Mouse (Mus musculus) CD4-positive, CD25-positive, alpha-beta regulatory T cell, adult 9 weeks (primary cell): ENCODE data around the gene Terb2. TPM values are rescaled to one million over a fixed set of nuclear protein-coding genes. Genes with fewer than 3 reads are reported as not detected.

Source experiments
- polyA plus RNA-seq: library from polyadenylated mRNA; unstranded; fragments of 100-300 nt; shearing (Covaris generic); gene quantifications from one replicate; pipeline ENCODE4 v1.2.1, GENCODE M21; 2017

The Terb2 gene
- polyA plus RNA-seq = not detected

DNA sequence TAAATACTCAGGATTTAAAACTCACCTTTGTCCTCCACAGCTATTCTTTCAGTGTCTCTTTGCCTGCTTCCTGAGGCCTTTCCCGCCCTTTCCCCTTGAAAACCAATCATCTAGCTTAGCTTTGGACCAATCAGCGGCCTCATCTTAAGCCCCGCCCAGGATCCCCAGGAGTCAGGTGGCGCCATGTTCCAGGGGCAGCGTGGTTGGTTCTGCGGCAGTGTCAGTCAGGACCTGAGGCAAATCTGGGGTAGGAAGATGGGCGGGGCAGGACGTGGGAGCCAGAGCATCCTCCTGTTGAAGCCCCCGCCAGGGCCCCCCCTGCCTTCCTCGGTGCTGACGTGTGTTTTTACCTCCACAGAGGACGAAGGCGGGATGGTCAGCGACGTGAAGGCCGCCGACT lies at the start of gene Terb2, which contains the start of gene Patl2:
Gene Terb2 (plus strand): TSS at position 167 of the 400 bp plus-strand sequence.
Gene Patl2 (minus strand): TSS at position 84 of the 400 bp plus-strand sequence.

DNA sequence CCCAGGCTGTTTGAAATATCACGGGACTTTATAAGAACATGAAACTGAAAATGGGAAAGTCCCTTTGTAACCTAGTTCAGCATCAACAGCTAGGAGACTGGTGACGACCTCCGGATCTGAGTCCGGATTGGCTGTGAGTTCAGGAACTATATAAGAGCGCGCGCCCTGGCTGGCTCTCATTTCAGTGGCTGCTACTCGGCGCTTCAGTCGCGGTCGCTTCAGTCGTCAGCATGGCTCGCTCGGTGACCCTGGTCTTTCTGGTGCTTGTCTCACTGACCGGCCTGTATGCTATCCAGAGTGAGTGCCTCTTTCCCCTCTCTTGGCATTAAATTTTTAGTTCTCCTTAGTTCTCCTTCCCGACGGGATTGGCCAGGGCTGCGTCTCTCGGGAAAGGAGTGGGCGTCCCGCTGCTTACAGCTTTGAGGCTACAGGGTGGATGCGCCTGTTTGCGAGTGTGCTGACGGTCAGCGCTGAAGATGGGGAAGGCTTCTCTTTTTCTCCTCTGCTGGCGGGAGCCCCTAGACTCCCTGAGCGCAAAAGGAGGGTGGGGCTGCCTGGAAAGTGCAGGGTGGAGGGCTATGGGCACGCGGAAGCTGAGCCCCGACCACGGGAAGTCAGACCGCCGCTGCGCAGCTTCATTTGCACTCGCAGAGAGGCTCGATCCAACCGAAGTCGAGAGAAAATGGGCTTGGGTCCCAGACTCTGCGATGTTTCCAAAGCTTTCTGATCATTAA lies 38.4 kb upstream of the Terb2 start, which contains the start of gene B2m:
Gene B2m (plus strand): TSS at position 179 of the 734 bp plus-strand sequence.

GRCm38 (mm10) chr2:122160680-122161079 lies 25.4 kb upstream of the Terb2 start, which contains the start of gene Trim69:
Gene Trim69 (plus strand): TSS chr2:122160700.

DNA sequence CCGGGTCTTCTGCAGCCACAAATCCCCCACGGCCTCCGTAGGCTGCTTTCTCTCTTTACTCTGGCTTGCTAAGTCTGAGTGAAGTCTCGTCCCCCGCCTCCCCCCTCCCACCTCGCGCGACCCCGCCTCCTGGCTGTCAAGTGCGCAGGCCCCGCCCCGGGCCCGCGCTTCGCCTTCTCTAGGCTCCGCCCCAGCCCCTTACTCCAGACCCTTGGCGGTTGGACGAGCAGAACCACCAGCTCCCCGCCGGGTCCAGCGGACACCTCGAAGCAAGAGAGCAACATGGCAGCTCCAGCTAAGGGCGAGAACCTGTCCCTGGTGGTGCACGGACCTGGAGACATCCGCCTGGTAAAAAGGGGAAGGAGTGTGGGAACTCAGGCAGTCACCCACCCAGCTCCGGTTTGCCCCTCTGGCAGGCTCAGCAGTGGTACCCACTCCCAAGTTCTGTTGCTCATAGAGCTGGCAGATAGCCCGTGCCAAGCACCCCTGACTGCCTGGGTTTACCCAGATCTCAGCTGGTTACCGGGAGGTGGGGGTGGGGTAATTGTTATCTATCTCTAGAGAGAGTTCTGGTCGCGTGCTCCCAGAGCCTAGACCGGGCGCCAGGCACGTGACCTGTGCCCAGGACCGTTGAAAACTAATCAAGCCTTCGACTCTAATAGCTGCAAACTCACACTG lies 48.7 kb downstream of the Terb2 start, which contains the start of gene Sord:
Gene Sord (plus strand): TSS at position 139 of the 678 bp plus-strand sequence.

Other genes starting within 250 kb of the Terb2 start
- 64.5 TPM for gene Ctdspl2, start 230.3 kb upstream of the Terb2 start, polyA plus RNA-seq
- not detected for gene Mageb3, start 230.2 kb upstream of the Terb2 start, polyA plus RNA-seq
- gene Eif3j1, start 157.7 kb upstream of the Terb2 start, polyA plus RNA-seq = 5.8 TPM
- gene Spg11, start 67.9 kb upstream of the Terb2 start, polyA plus RNA-seq = 12.7 TPM
- 7,957 TPM for gene B2m, start 38.6 kb upstream of the Terb2 start, polyA plus RNA-seq
- gene Trim69, start 25.6 kb upstream of the Terb2 start, polyA plus RNA-seq = 0.21 TPM
- 1.6 TPM for gene Patl2, start 83 bp upstream of the Terb2 start, polyA plus RNA-seq
- 3.9 TPM for gene Sord, start 48.5 kb downstream of the Terb2 start, polyA plus RNA-seq
- not detected for gene Duox2, start 112.2 kb downstream of the Terb2 start, polyA plus RNA-seq
- gene Duoxa2, start 112.6 kb downstream of the Terb2 start, polyA plus RNA-seq = not detected
- gene Duoxa1, start 127.5 kb downstream of the Terb2 start, polyA plus RNA-seq = not detected
- gene Duox1, start 129.4 kb downstream of the Terb2 start, polyA plus RNA-seq = not detected
- 0.41 TPM for gene Shf, start 182.9 kb downstream of the Terb2 start, polyA plus RNA-seq
- gene Slc28a2, start 240.2 kb downstream of the Terb2 start, polyA plus RNA-seq = 253 TPM